8 mouse cellular contexts compared by ENCODE assay signal in genomic region chr13:94883163-94883965, GRCm38 (mm10). TPM values are rescaled to one million over a fixed set of nuclear protein-coding genes. Genes with fewer than 3 reads are reported as not detected.
DNase-seq lines count a peak whose midpoint lies in the region; ATAC-seq and TF ChIP-seq lines count a peak whose summit lies in the region.
"Had no signal": no experiment of that assay in that cellular context is flagged by ENCODE, and none has a peak within 500 bp of the region (broad histone marks: within the 10 kb centered on the region; RNA-seq: fewer than 3 reads in every experiment).

No protein-coding gene starts in this region.

- no peaks in the 10 kb centered on the region for H3K9me3 ChIP-seq in limb, embryonic 10.5 days (replicated peaks)
- H3K9me3 ChIP-seq in neural tube, embryonic 11.5 days (ENCODE audit: control insufficient read depth, low read length): no peaks in the 10 kb centered on the region

- TF ChIP-seq POLR2A in spleen, adult 2 months (IDR thresholded peaks at IDR 0.05; ENCODE audit: low read depth, low read length): no peak

- peak; percentile 70 for ATAC-seq in granulocyte monocyte progenitor cell, adult 5-6 weeks (replicated peaks; ENCODE audit: poor library complexity, severe bottlenecking)
- ATAC-seq in neural tube, embryonic 11.5 days (ENCODE audit: insufficient read depth, low FRiP score, low TSS enrichment): peak; percentile 60

- no peak overlapping the region for H3K27ac ChIP-seq in spleen, adult 2 months (ENCODE audit: insufficient read depth, low read length)
- H3K27ac ChIP-seq in limb, embryonic 10.5 days: peak overlapping the region; percentile 69
- 0 out of 2 replicates have a peak overlapping the region, but pooled peaks have one; percentile 44 for H3K27ac ChIP-seq in neural tube, embryonic 11.5 days (ENCODE audit: low read depth, low read length)

- 1% methylated on average over 84 of the region's 95 CpGs for WGBS in spleen, adult 2 months
- WGBS in limb, embryonic 10.5 days: under 1% methylated on average over 95 of the region's 95 CpGs
- under 1% methylated on average over 63 of the region's 95 CpGs for WGBS in neural tube, embryonic 11.5 days

- H3K36me3 ChIP-seq in spleen, adult 2 months (ENCODE audit: control insufficient read depth, insufficient read depth, low read length): no peaks in the 10 kb centered on the region
- no peaks in the 10 kb centered on the region for H3K36me3 ChIP-seq in limb, embryonic 10.5 days
- no peaks in the 10 kb centered on the region for H3K36me3 ChIP-seq in neural tube, embryonic 11.5 days (ENCODE audit: control insufficient read depth, insufficient read depth, low read length)

- H3K9ac ChIP-seq in neural tube, embryonic 11.5 days (ENCODE audit: low read length): peak overlapping the region; percentile 32

- TF ChIP-seq CTCF in spleen, adult 2 months (IDR thresholded peaks at IDR 0.05; ENCODE audit: extremely low read depth, insufficient read depth, insufficient read length, insufficient replicate concordance): no peak

- no peak for DNase-seq in spleen, adult 2 months (ENCODE audit: low read depth in 1 of 2, low spot score in 2 of 2)
- DNase-seq in spleen, postnatal 14 days (ENCODE audit: low spot score in 2 of 2): no peak
- DNase-seq in cerebellum, adult 9-11 months: peak; percentile 65
- peak; percentile 77 for DNase-seq in limb, embryonic 10.5 days (ENCODE audit: low spot score)
- peak; percentile 70 for DNase-seq in neural tube, embryonic 11.5 days (ENCODE audit: low spot score)
- no peak for DNase-seq in layer of hippocampus, adult 8-10 months (ENCODE audit: low spot score in 2 of 2)

- peak overlapping the region; percentile 33; the same call in 1 of the 2 replicates for H3K4me3 ChIP-seq in spleen, adult 2 months (ENCODE audit: extremely low read depth, insufficient read depth, insufficient read length)
- peak overlapping the region; percentile 61 for H3K4me3 ChIP-seq in limb, embryonic 10.5 days
- H3K4me3 ChIP-seq in neural tube, embryonic 11.5 days (ENCODE audit: low read depth, low read length): peak overlapping the region; percentile 38
- H3K4me3 ChIP-seq: myocyte had no signal

- H3K4me1 ChIP-seq in spleen, adult 2 months (ENCODE audit: control insufficient read depth, insufficient read depth, insufficient read length): peaks cover 15% of the 10 kb centered on the region
- H3K4me1 ChIP-seq in limb, embryonic 10.5 days: peaks cover 27% of the 10 kb centered on the region
- peaks cover 12% of the 10 kb centered on the region for H3K4me1 ChIP-seq in neural tube, embryonic 11.5 days (ENCODE audit: control insufficient read depth, insufficient read depth, low read length)

- H3K27me3 ChIP-seq in spleen, adult 2 months (ENCODE audit: control insufficient read depth, insufficient read depth, low read length): peaks cover 34% of the 10 kb centered on the region
- peaks cover 99% of the 10 kb centered on the region for H3K27me3 ChIP-seq in limb, embryonic 10.5 days (ENCODE audit: low read depth, poor library complexity, severe bottlenecking)
- H3K27me3 ChIP-seq in neural tube, embryonic 11.5 days (ENCODE audit: control insufficient read depth, insufficient read depth, low read length): peaks cover 87% of the 10 kb centered on the region

- peak overlapping the region; percentile 63 for H3K4me2 ChIP-seq in neural tube, embryonic 11.5 days (ENCODE audit: low read depth)

RNA-seq across cellular contexts. Expression of gene Otp, which starts 8.0 kb away (rescaled TPM):
- polyA plus RNA-seq in spleen, adult 2 months (2012; rRNA removed): not detected in 2 replicates
- not detected in 2 replicates for total RNA-seq in granulocyte monocyte progenitor cell, adult 5-6 weeks (2014; fragmentation: Nextera tagmentation)
- total RNA-seq in granulocyte monocyte progenitor cell, adult 5-6 weeks (2017): not detected in 2 replicates
- polyA plus RNA-seq in limb, embryonic 10.5 days (2016; fragmentation: Nextera tagmentation; extraction: Ambion mirVana): not detected in 2 replicates
- polyA plus RNA-seq in neural tube, embryonic 11.5 days (2014; fragmentation: Nextera tagmentation; extraction: Ambion mirVana): 7.8 and 8.1 TPM in 2 replicates
- total RNA-seq in layer of hippocampus, adult 8-10 months (2022): not detected
- polyA plus RNA-seq: myocyte had no signal

Comparison
In these comparisons a context has a peak if more than half of its experiments do, and no peak if none do; other contexts are left out.
1. DNase-seq: peak in cerebellum, adult 9-11 months (single experiment), limb, embryonic 10.5 days (single experiment) and neural tube, embryonic 11.5 days (single experiment); none in spleen, adult 2 months (0 of 2), spleen, postnatal 14 days (0 of 2) and layer of hippocampus, adult 8-10 months (0 of 2).
2. Peak in every context shown above with its lines, with median percentiles within 50 percentile points of each other: H3K4me3 ChIP-seq.